ENCODE assay signal across 17 mouse cellular contexts in genomic region chr5:122210890-122211289, GRCm38 (mm10). TPM values are rescaled to one million over a fixed set of nuclear protein-coding genes. Genes with fewer than 3 reads are reported as not detected.
A peak's percentile ranks its signal among the peaks of the same experiment; 100 is the strongest.
DNase-seq lines count a peak whose midpoint lies in the region; ATAC-seq lines count a peak whose summit lies in the region.
"Had no signal": no experiment of that assay in that cellular context is flagged by ENCODE, and none has a peak within 500 bp of the region (broad histone marks: within the 10 kb centered on the region; RNA-seq: fewer than 3 reads in every experiment).

No protein-coding gene starts in this region.

- H3K9me3 ChIP-seq in liver, embryonic 15.5 days (replicated peaks): no peaks in the 10 kb centered on the region
- no peaks in the 10 kb centered on the region for H3K9me3 ChIP-seq in liver, embryonic 11.5 days (ENCODE audit: control insufficient read depth, low read length)
- H3K9me3 ChIP-seq in midbrain, embryonic 12.5 days: no peaks in the 10 kb centered on the region
- H3K9me3 ChIP-seq in midbrain, embryonic 11.5 days (ENCODE audit: control insufficient read depth, low read length): no peaks in the 10 kb centered on the region
- H3K9me3 ChIP-seq: forebrain, embryonic 13.5 days; heart, embryonic 12.5 days; lung, embryonic 15.5 days; midbrain, embryonic 15.5 days had no signal

- no peak for ATAC-seq in liver, embryonic 15.5 days (ENCODE audit: insufficient read depth)
- no peak for ATAC-seq in liver, embryonic 11.5 days (replicated peaks; ENCODE audit: low FRiP score)
- no peak for ATAC-seq in midbrain, embryonic 12.5 days (ENCODE audit: low FRiP score, low read depth)
- ATAC-seq in midbrain, embryonic 11.5 days (ENCODE audit: low FRiP score): no peak
- peak; percentile 74 for ATAC-seq in granulocyte monocyte progenitor cell, adult 5-6 weeks (replicated peaks; ENCODE audit: poor library complexity, severe bottlenecking)
- ATAC-seq: forebrain, embryonic 13.5 days; hindbrain, embryonic 16.5 days; midbrain, embryonic 15.5 days had no signal

- no peaks in the 10 kb centered on the region for H3K36me3 ChIP-seq in liver, embryonic 15.5 days (replicated peaks)
- H3K36me3 ChIP-seq in liver, embryonic 11.5 days (ENCODE audit: control insufficient read depth, insufficient read depth, low read length): no peaks in the 10 kb centered on the region
- H3K36me3 ChIP-seq in midbrain, embryonic 12.5 days: no peaks in the 10 kb centered on the region
- H3K36me3 ChIP-seq in midbrain, embryonic 11.5 days (ENCODE audit: control insufficient read depth, insufficient read depth, low read length): no peaks in the 10 kb centered on the region
- H3K36me3 ChIP-seq: heart, embryonic 12.5 days; lung, embryonic 15.5 days; midbrain, embryonic 15.5 days had no signal

- 64% methylated on average over 8 of the region's 8 CpGs for WGBS in liver, embryonic 15.5 days (ENCODE audit: insufficient replicate concordance)
- WGBS in liver, embryonic 11.5 days: 82% methylated on average over 8 of the region's 8 CpGs
- 89% methylated on average over 8 of the region's 8 CpGs for WGBS in midbrain, embryonic 12.5 days
- WGBS in midbrain, embryonic 11.5 days: 93% methylated on average over 8 of the region's 8 CpGs

- peak overlapping the region; percentile 32 for H3K4me3 ChIP-seq in liver, embryonic 15.5 days (replicated peaks)
- H3K4me3 ChIP-seq in liver, embryonic 11.5 days (ENCODE audit: low read depth, low read length): no peak overlapping the region
- H3K4me3 ChIP-seq in midbrain, embryonic 12.5 days: no peak overlapping the region
- H3K4me3 ChIP-seq in midbrain, embryonic 11.5 days (ENCODE audit: low read depth, low read length): no peak overlapping the region
- H3K4me3 ChIP-seq: forebrain, embryonic 13.5 days; midbrain, embryonic 15.5 days had no signal

- peaks cover 16% of the 10 kb centered on the region for H3K4me1 ChIP-seq in liver, embryonic 15.5 days (replicated peaks)
- H3K4me1 ChIP-seq in liver, embryonic 11.5 days (replicated peaks; ENCODE audit: control insufficient read depth, insufficient read depth, low read length): peaks cover 7% of the 10 kb centered on the region; the same call in 1 of the 2 replicates
- peaks cover 17% of the 10 kb centered on the region for H3K4me1 ChIP-seq in midbrain, embryonic 12.5 days
- peaks cover 11% of the 10 kb centered on the region for H3K4me1 ChIP-seq in midbrain, embryonic 11.5 days (ENCODE audit: control insufficient read depth, insufficient read depth, low read length)

- H3K9ac ChIP-seq in liver, embryonic 15.5 days: no peak overlapping the region
- H3K9ac ChIP-seq in liver, embryonic 11.5 days (ENCODE audit: low read depth, low read length): no peak overlapping the region
- H3K9ac ChIP-seq in midbrain, embryonic 12.5 days (replicated peaks): no peak overlapping the region
- no peak overlapping the region for H3K9ac ChIP-seq in midbrain, embryonic 11.5 days (ENCODE audit: low read length)
- H3K9ac ChIP-seq: lung, embryonic 15.5 days; midbrain, embryonic 15.5 days had no signal

- 0 out of 2 replicates have a peak overlapping the region, but pooled peaks have one; percentile 29 for H3K27ac ChIP-seq in liver, embryonic 15.5 days (replicated peaks)
- H3K27ac ChIP-seq in liver, embryonic 11.5 days (ENCODE audit: low read depth, low read length): no peak overlapping the region
- H3K27ac ChIP-seq in midbrain, embryonic 12.5 days (replicated peaks): no peak overlapping the region
- H3K27ac ChIP-seq in midbrain, embryonic 11.5 days (ENCODE audit: low read depth, low read length): no peak overlapping the region
- H3K27ac ChIP-seq: forebrain, embryonic 13.5 days; lung, embryonic 15.5 days; midbrain, embryonic 15.5 days had no signal

- no peaks in the 10 kb centered on the region for H3K27me3 ChIP-seq in liver, embryonic 15.5 days
- no peaks in the 10 kb centered on the region for H3K27me3 ChIP-seq in liver, embryonic 11.5 days (replicated peaks; ENCODE audit: control insufficient read depth, insufficient read depth, low read length)
- no peaks in the 10 kb centered on the region for H3K27me3 ChIP-seq in midbrain, embryonic 12.5 days
- H3K27me3 ChIP-seq in midbrain, embryonic 11.5 days (ENCODE audit: control insufficient read depth, insufficient read depth, low read length): no peaks in the 10 kb centered on the region
- H3K27me3 ChIP-seq: forebrain, embryonic 13.5 days; lung, embryonic 15.5 days; midbrain, embryonic 15.5 days had no signal

- DNase-seq in liver, embryonic 11.5 days (ENCODE audit: low spot score): no peak
- DNase-seq in midbrain, embryonic 11.5 days (ENCODE audit: low spot score, missing footprints): no peak
- DNase-seq in embryo, embryonic 9.5 days (ENCODE audit: extremely low spot score): no peak
- DNase-seq in Muller cell, postnatal 12 days (ENCODE audit: inconsistent ontology term): no peak
- DNase-seq: cerebellum, adult 9-11 months; kidney, adult 18-20 months; kidney, postnatal 14 days; right cerebral cortex, adult 18-20 months; thymus, postnatal 25 days had no signal

- peak overlapping the region; percentile 21; the same call in 1 of the 2 replicates for H3K4me2 ChIP-seq in liver, embryonic 15.5 days
- no peak overlapping the region for H3K4me2 ChIP-seq in liver, embryonic 11.5 days
- peak overlapping the region; percentile 67 for H3K4me2 ChIP-seq in midbrain, embryonic 12.5 days (replicated peaks)
- H3K4me2 ChIP-seq in midbrain, embryonic 11.5 days: no peak overlapping the region
- H3K4me2 ChIP-seq: midbrain, embryonic 15.5 days had no signal

RNA-seq across cellular contexts. Expression of gene Hvcn1, which starts 4.3 kb away (rescaled TPM):
- 4.6 and 5.1 TPM in 2 replicates for polyA plus RNA-seq in liver, embryonic 15.5 days (2015; fragmentation: Nextera tagmentation; extraction: Ambion mirVana)
- polyA plus RNA-seq in liver, embryonic 11.5 days (2014; fragmentation: Nextera tagmentation; extraction: Ambion mirVana): 3.1 and 4.3 TPM in 2 replicates
- 9.4 and 10.8 TPM in 2 replicates for polyA plus RNA-seq in midbrain, embryonic 12.5 days (2016; fragmentation: Nextera tagmentation; extraction: Ambion mirVana)
- 11.4 and 12.5 TPM in 2 replicates for polyA plus RNA-seq in midbrain, embryonic 11.5 days (2014; fragmentation: Nextera tagmentation; extraction: Ambion mirVana)
- total RNA-seq in granulocyte monocyte progenitor cell, adult 5-6 weeks (2014; fragmentation: Nextera tagmentation): 53.8 and 59.5 TPM in 2 replicates
- 66.8 and 84.3 TPM in 2 replicates for total RNA-seq in granulocyte monocyte progenitor cell, adult 5-6 weeks (2017)

RNA-seq across cellular contexts. Expression of gene Ppp1cc, which starts 52.8 kb away (rescaled TPM):
- polyA plus RNA-seq in liver, embryonic 15.5 days (2015; fragmentation: Nextera tagmentation; extraction: Ambion mirVana): 142 and 147 TPM in 2 replicates
- 276 and 285 TPM in 2 replicates for polyA plus RNA-seq in liver, embryonic 11.5 days (2014; fragmentation: Nextera tagmentation; extraction: Ambion mirVana)
- 323 and 332 TPM in 2 replicates for polyA plus RNA-seq in midbrain, embryonic 12.5 days (2016; fragmentation: Nextera tagmentation; extraction: Ambion mirVana)
- polyA plus RNA-seq in midbrain, embryonic 11.5 days (2014; fragmentation: Nextera tagmentation; extraction: Ambion mirVana): 311 and 338 TPM in 2 replicates
- total RNA-seq in granulocyte monocyte progenitor cell, adult 5-6 weeks (2014; fragmentation: Nextera tagmentation): 284 and 366 TPM in 2 replicates
- 247 and 254 TPM in 2 replicates for total RNA-seq in granulocyte monocyte progenitor cell, adult 5-6 weeks (2017)

RNA-seq across cellular contexts. Expression of gene Tctn1, which starts 53.4 kb away (rescaled TPM):
- 0.73 and 0.89 TPM in 2 replicates for polyA plus RNA-seq in liver, embryonic 15.5 days (2015; fragmentation: Nextera tagmentation; extraction: Ambion mirVana)
- 2.1 and 3.1 TPM in 2 replicates for polyA plus RNA-seq in liver, embryonic 11.5 days (2014; fragmentation: Nextera tagmentation; extraction: Ambion mirVana)
- polyA plus RNA-seq in midbrain, embryonic 12.5 days (2016; fragmentation: Nextera tagmentation; extraction: Ambion mirVana): 7.2 and 8.1 TPM in 2 replicates
- polyA plus RNA-seq in midbrain, embryonic 11.5 days (2014; fragmentation: Nextera tagmentation; extraction: Ambion mirVana): 4.3 and 4.8 TPM in 2 replicates
- total RNA-seq in granulocyte monocyte progenitor cell, adult 5-6 weeks (2014; fragmentation: Nextera tagmentation): 7.2 and 9.3 TPM in 2 replicates
- total RNA-seq in granulocyte monocyte progenitor cell, adult 5-6 weeks (2017): 1.8 and 4.3 TPM in 2 replicates

Comparison
In these comparisons a context has a peak if more than half of its experiments do, and no peak if none do; other contexts are left out.
1. H3K4me2 ChIP-seq: peak in liver, embryonic 15.5 days (single experiment) and midbrain, embryonic 12.5 days (single experiment); none in liver, embryonic 11.5 days (single experiment) and midbrain, embryonic 11.5 days (single experiment).